Mouse (Mus musculus): ENCODE data around the gene Ttc39b.

Gene Ttc39b

GRCm38 (mm10) chr4:83232315-83232880 lies 91.7 kb downstream of the Ttc39b start:
- DNase-seq (ENCODE audit: low spot score in 2 of 2): no peak

GRCm38 (mm10) chr4:83228664-83229283 lies 95.3 kb downstream of the Ttc39b start:
- DNase-seq (ENCODE audit: low spot score in 2 of 2): no peak

- DNase-seq (ENCODE audit: low spot score in 2 of 2): no peak
Observed at GRCm38 (mm10) chr4:83228073-83228472, 96.0 kb downstream of the Ttc39b start.

GRCm38 (mm10) chr4:83225633-83226360 lies 98.3 kb downstream of the Ttc39b start:
- DNase-seq (ENCODE audit: low spot score in 2 of 2): no peak

GRCm38 (mm10) chr4:83224242-83224641 lies 99.8 kb downstream of the Ttc39b start:
- DNase-seq (ENCODE audit: low spot score in 2 of 2): no peak

GRCm38 (mm10) chr4:83223197-83223596 lies 100.9 kb downstream of the Ttc39b start:
- DNase-seq (ENCODE audit: low spot score in 2 of 2): no peak

GRCm38 (mm10) chr4:83220761-83221557 lies 103.1 kb downstream of the Ttc39b start:
- no peak for DNase-seq (ENCODE audit: low spot score in 2 of 2)

- DNase-seq (ENCODE audit: low spot score in 2 of 2): no peak
Observed at GRCm38 (mm10) chr4:83219253-83219652, 104.8 kb downstream of the Ttc39b start.

- DNase-seq (ENCODE audit: low spot score in 2 of 2): no peak
Observed at GRCm38 (mm10) chr4:83217128-83217527, 106.9 kb downstream of the Ttc39b start.

- no peak for DNase-seq (ENCODE audit: low spot score in 2 of 2)
Observed at GRCm38 (mm10) chr4:83216381-83216780, 107.7 kb downstream of the Ttc39b start.

GRCm38 (mm10) chr4:83215776-83216175 lies 108.3 kb downstream of the Ttc39b start:
- no peak for DNase-seq (ENCODE audit: low spot score in 2 of 2)

- DNase-seq (ENCODE audit: low spot score in 2 of 2): no peak
Observed at GRCm38 (mm10) chr4:83214822-83215558, 109.1 kb downstream of the Ttc39b start.

GRCm38 (mm10) chr4:83213752-83214151 lies 110.3 kb downstream of the Ttc39b start:
- DNase-seq (ENCODE audit: low spot score in 2 of 2): no peak

GRCm38 (mm10) chr4:83211709-83212108 lies 112.3 kb downstream of the Ttc39b start:
- no peak for DNase-seq (ENCODE audit: low spot score in 2 of 2)

GRCm38 (mm10) chr4:83210437-83210836 lies 113.6 kb downstream of the Ttc39b start:
- no peak for DNase-seq (ENCODE audit: low spot score in 2 of 2)

- DNase-seq (ENCODE audit: low spot score in 2 of 2): no peak
Observed at GRCm38 (mm10) chr4:83206803-83207586, 117.1 kb downstream of the Ttc39b start.

GRCm38 (mm10) chr4:83206416-83206802 lies 117.6 kb downstream of the Ttc39b start:
- DNase-seq (ENCODE audit: low spot score in 2 of 2): no peak

GRCm38 (mm10) chr4:83199391-83199790 lies 124.7 kb downstream of the Ttc39b start:
- DNase-seq (ENCODE audit: low spot score in 2 of 2): no peak

- DNase-seq (ENCODE audit: low spot score in 2 of 2): no peak
Observed at GRCm38 (mm10) chr4:83198123-83198522, 125.9 kb downstream of the Ttc39b start.

- DNase-seq (ENCODE audit: low spot score in 2 of 2): no peak
Observed at GRCm38 (mm10) chr4:83189736-83190135, 134.3 kb downstream of the Ttc39b start.

- no peak for DNase-seq (ENCODE audit: low spot score in 2 of 2)
Observed at GRCm38 (mm10) chr4:83187324-83187723, 136.7 kb downstream of the Ttc39b start.
